18 mouse cellular contexts compared by ENCODE assay signal in genomic region chr10:24343068-24343467, GRCm38 (mm10).
"Had no signal": no experiment of that assay in that cellular context is flagged by ENCODE, and none has a peak within 500 bp of the region (broad histone marks: within the 10 kb centered on the region; RNA-seq: fewer than 3 reads in every experiment).

No protein-coding gene starts in this region.

- DNase-seq: midbrain, embryonic 14.5 days; retina, postnatal 1 day; right cerebral cortex, adult 18-20 months; right cerebral cortex, postnatal 25 days; right cerebral cortex, postnatal 4 days; spleen, adult 18-20 months; thymus, adult 18-20 months; thymus, postnatal 25 days; thymus, postnatal 4 days had no signal

- H3K9ac ChIP-seq: liver, embryonic 12.5 days; liver, embryonic 14.5 days; lung, embryonic 15.5 days; midbrain, embryonic 12.5 days; neural tube, embryonic 13.5 days; neural tube, embryonic 15.5 days had no signal

- H3K36me3 ChIP-seq: liver, embryonic 12.5 days; lung, embryonic 15.5 days; midbrain, embryonic 10.5 days; midbrain, embryonic 12.5 days; neural tube, embryonic 13.5 days; neural tube, embryonic 15.5 days had no signal

- H3K4me3 ChIP-seq: liver, embryonic 12.5 days; lung, embryonic 15.5 days; midbrain, embryonic 10.5 days; midbrain, embryonic 12.5 days; myocyte; neural tube, embryonic 13.5 days; neural tube, embryonic 15.5 days had no signal

- H3K4me2 ChIP-seq: liver, embryonic 12.5 days; lung, embryonic 15.5 days; midbrain, embryonic 12.5 days; neural tube, embryonic 13.5 days; neural tube, embryonic 15.5 days had no signal

- H3K9me3 ChIP-seq: liver, embryonic 12.5 days; lung, embryonic 15.5 days; midbrain, embryonic 10.5 days; midbrain, embryonic 12.5 days; neural tube, embryonic 13.5 days; neural tube, embryonic 15.5 days had no signal

- H3K27ac ChIP-seq: liver, embryonic 12.5 days; liver, embryonic 14.5 days; lung, embryonic 15.5 days; midbrain, embryonic 10.5 days; midbrain, embryonic 12.5 days; neural tube, embryonic 13.5 days; neural tube, embryonic 15.5 days had no signal

- ATAC-seq: liver, embryonic 12.5 days; midbrain, embryonic 16.5 days had no signal

- H3K4me1 ChIP-seq: liver, embryonic 12.5 days; midbrain, embryonic 10.5 days; midbrain, embryonic 12.5 days; neural tube, embryonic 13.5 days; neural tube, embryonic 15.5 days had no signal

- H3K27me3 ChIP-seq: liver, embryonic 12.5 days; lung, embryonic 15.5 days; midbrain, embryonic 12.5 days; neural tube, embryonic 13.5 days; neural tube, embryonic 15.5 days had no signal
